Mouse (Mus musculus) testis, adult 2 months (tissue): ENCODE measurements around the gene Tpm1.
A peak's percentile ranks its signal among the peaks of the same experiment; 100 is the strongest.

Experiments
- CTCF ChIP-seq: fragments of 200-500 bp; IDR thresholded peaks from 2 replicates; pipeline ENCODE4 v1.5.1; 2012; ENCODE audit warnings: low read depth, mild to moderate bottlenecking, inconsistent platforms, low read length, moderate library complexity; ENCODE audit not compliant: control insufficient read depth, insufficient read depth, insufficient replicate concordance
- POLR2A ChIP-seq: fragments of 200-500 bp; IDR thresholded peaks from 2 replicates; pipeline ENCODE4 v1.6.1; 2012; ENCODE audit warnings: low read depth, mild to moderate bottlenecking, inconsistent platforms, low read length, moderate library complexity; ENCODE audit not compliant: control insufficient read depth

- peak; percentile 48; the same call in 1 of the 2 replicates for TF ChIP-seq POLR2A
- no peak for TF ChIP-seq CTCF
Observed at GRCm38 (mm10) chr9:66975239-66975645, 74.0 kb downstream of the Tpm1 start, which contains the start of gene Lactb.
